Mouse (Mus musculus) lung, postnatal 4 days (tissue): ENCODE measurements at regions not wholly inside any gene's neighbourhood (a gene's known extent, or its start where the extent isn't known, plus 50 kb on each side); places are given as distances from the start of the nearest gene placed in this dataset.
A peak's percentile ranks its signal among the peaks of the same experiment; 100 is the strongest.

Experiments
- DNase-seq, 2 experiments: peaks; one replicate each; pipeline ENCODE4 v3.0.0; 2021

DNA sequence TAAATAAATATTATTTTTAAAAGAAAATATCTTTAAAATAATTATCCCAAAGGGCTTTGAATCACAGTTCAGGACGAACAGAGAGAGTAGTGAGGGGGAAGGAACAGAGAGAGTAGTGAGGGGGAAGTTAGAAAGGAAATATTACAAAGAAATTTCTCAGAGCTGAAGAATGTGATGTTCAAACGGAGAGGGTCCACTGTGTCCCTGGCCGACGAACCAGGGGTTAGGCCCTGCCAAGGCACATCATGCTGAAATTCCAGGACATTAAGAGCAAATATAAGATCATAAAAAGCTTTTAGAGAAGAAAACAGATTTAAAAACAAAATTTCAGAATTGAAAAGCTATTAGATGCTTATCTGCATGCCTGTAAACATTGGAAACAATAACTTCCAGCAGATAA is 61.6 kb downstream of the Skor1 start:
- DNase-seq = no peak

DNA sequence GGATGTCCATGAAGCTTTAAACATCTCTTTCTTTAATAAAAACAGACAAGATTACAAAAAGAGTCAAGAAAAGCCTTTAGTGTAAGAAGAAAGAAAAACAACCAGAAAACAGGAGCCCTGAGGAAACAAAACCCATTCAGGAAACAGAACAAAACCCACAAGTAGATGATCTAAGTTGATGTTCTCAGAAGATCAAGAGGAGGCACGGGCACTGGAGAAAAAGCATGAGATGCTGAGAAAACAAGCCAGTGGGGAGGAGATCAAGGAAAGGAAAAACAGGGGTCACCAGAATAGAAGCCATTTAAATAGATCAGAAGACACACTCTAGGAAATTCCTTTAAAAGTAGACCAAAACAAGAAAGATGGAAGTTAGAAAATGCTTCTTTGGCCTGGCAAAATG is 62.1 kb downstream of the Skor1 start:
- no peak for DNase-seq

DNA sequence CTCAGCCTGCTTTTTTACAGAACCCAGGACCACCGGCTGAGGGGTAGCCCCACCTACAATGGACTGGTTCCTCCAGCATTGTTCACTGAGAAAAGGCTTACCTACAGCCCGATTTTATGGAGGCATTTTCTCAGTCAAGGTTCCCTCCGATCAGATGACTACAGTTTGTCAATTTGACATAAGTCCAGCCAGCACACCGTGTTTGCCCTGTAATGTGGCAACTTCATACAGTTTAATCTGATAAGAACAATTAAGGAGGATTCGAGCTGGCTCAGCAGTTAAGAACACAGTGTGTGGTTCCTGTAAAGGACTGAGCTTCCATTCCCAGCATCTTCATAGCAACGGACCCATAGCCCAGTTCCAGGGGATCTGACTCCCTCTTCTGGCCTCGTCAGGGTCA is 65.9 kb downstream of the Skor1 start:
- DNase-seq = no peak

DNA sequence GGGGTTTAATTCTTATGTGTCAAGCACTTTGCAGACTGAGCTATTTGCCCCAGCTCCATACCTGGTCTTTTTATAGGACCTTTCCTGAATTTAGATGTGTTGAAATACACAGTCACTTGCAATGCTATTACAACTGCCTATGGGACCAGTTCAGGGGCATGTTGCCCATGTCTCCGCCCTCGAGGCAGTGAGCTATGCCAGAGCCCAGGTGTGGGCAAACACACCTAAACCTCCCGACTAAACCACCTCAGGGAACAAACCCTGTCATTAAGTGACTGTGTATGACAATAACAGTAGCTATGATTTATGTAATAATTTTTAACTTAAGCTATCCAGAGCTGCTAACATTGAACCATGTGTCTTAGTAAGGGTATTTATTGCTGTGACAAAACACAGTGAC is 66.5 kb downstream of the Skor1 start:
- DNase-seq = no peak

DNA sequence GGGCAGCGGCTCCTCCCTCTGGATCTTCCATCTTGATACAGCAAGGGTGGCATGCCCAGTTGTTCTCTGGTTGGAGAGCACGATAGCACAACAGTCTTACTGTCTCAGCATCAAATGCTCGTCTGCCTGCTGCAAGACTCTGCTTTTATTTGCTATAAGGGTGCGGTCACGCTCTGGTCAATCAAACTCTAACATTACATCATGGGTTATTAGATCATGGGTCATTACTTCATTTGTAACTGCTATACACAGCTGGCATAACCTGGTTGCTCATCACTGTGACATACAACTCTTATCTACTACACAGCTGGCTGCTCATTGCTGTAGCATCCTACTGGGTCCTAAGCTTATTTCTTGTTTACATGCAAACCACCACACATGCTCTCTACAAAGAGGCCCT is 68.4 kb downstream of the Skor1 start:
- no peak for DNase-seq

DNA sequence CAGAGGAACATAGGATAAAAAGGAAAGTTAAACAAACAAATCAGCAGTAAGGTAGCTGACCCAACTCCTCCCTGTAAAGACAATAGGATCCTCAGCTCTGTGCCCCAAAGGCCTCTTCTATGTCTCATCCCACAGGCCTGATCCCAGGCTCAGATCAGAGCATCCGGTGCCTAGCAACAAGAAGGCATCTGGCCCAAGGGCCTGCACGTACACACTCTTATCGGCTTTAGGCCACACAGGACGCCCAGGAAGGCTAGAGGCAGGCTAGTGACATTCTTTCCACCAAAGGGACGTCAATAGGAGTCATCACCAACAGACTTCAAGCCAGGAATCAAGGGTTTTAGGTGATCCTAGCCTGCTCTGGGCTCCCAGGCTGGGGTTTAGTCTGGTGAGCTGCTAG is 73.5 kb downstream of the Skor1 start:
- DNase-seq = peak; percentile 33 to 59

DNA sequence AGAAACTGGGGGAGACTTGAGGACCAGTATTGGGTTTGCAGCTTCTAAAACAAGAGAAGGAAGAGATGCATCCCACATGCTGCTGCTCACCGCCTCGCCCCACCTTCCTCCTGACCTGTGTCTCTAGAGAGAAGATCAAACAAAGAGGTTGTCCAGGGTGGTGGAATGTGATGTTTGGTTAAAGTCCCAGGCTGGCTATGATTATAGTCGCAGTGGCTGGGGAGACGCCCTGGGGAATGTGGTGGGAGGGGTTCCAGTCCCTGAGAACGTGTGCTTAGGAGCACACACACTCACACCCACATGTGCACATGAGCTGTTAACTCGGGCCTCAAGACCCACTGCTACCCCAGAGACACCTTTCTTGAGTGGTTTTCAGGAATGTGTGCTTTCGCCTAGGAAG is 74.0 kb downstream of the Skor1 start:
- peak; percentile 23 to 65 for DNase-seq

DNA sequence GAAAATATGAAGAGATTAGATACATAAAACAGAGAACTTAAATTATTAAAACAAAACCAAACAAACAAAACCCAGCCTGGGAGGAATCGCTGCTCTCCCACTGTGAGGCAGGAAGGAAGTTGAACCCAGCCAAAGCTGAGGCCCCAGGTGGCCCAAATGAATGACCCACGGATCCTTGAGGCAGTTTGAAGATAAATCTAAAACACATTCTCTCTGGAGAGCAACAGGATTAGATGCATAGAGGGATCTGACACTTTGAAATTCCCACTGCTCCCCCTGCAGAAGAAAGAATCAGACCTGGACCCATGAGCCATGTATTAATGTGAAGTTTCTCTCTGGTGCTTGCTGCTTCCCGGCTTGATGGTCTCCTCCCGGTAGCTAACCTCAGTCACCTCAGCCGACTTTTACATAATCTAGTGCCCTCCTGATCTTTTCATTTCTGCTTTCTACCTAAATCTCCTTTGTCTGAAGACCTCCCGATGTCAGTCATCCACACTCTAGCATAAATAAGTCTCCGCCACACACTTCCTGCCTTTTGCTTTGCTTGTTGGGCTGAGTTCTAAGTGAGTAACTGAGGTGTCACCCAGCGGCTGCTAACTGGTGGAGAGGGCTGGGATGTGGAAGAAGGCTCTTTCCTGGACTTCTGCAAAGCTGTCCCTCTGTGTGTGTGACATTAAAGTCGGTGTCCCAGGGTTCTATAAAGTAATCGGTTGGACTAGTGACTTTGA is 74.6 kb downstream of the Skor1 start:
- DNase-seq = no peak

DNA sequence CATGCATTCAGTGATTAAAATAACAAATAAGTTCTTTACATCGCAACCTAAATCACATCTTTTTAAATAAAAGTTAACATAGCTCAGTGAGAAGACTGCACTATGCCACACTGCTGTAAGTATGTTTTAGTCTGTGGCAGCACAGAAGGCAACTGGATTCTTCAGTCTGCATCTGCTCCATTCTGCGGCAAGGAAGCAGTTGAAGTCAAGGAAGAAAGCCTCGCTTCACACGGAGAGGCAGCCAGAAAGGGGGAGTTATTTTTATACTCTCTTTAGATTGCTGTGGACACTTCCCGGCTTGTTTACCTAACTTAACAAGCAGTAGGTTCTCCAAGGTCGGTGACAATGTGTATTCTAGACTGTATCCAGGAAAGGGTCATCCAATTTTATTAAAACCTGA is 77.7 kb downstream of the Skor1 start:
- DNase-seq = no peak

DNA sequence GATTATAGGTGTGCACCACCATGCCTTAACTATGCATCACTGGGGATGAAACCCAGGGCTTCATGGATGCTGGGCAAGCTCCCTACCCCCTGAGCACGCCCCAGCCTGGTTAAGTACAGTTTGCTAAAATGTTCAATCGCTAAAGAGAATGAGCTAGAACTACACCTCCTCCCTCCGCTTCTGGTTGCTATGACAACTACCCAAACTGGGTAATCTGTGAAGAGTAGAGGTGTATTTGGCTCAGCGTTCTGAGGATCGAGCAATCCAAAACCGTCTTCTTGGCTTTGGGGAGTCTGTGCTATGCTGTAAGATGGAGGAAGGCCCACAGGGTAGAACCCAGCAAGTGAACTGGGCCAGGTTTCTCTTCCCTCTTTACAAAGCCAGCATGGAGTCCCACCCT is 78.8 kb downstream of the Skor1 start:
- no peak for DNase-seq

DNA sequence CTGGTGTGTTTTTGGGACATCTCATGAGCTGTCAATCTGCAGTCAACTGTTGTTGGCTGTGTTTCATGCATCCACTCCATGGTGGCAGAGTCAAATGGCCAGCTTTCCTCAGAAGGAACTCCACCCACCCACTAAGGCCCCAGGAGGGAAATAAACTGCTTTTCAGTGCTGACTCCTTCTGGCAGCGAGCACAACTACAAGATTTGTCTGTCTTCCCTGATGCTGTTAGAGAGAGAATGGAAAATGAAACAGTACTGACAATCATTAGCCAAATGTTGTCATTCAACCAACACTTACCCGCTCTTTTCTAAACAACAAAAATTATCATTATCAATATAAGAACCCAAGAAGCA is 79.3 kb upstream of the Pias1 start:
- no peak for DNase-seq

DNA sequence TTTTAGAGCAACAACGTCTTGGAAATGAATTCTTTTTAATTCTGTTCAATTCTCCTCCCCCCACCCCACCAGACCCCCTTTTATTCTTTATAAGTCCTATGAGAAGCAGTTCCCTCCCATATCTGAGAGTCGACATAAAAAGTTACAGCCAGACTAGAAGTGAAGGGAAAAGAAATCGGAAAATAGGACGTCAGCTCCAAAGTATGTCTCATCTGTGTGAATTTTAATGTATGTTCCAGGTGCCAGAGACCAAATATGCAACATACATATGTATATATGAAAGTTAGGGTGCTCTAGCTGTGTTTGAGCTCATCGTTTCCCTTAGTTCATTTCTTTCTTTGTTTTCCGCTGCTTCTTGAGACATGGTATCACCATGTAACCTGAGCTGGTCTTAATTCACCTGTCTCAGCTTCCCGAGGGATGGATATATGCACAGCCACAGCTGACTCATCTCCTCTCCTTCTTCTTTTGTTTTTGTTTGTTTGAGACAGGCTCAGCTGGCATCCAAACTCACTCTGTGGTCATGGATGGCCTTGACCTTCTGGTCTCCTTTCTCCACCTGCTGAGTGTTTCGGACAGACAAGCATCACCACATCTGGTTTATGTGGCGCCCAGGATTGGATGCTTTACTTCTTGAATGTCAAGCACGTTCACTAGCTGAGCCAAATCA is 78.8 kb upstream of the Pias1 start:
- no peak for DNase-seq

DNA sequence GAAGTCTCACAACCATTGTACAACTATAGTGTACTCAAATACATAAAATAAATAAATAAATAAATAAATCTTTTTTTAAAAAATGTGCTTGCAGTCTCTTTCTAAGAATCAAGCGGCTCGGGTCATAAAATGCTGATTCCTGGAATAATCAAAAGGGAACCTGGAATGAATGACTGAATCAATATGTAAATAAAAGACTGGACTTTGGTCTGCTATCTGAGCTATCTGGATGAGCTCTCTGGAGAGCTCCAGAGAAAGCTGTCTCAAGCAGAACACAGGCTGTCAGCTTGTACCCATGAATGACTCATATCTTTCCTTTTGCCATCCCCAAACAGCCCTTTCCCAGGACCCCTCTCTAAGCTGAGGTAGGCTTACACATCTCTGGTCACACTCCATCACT is 75.8 kb upstream of the Pias1 start:
- DNase-seq = no peak

DNA sequence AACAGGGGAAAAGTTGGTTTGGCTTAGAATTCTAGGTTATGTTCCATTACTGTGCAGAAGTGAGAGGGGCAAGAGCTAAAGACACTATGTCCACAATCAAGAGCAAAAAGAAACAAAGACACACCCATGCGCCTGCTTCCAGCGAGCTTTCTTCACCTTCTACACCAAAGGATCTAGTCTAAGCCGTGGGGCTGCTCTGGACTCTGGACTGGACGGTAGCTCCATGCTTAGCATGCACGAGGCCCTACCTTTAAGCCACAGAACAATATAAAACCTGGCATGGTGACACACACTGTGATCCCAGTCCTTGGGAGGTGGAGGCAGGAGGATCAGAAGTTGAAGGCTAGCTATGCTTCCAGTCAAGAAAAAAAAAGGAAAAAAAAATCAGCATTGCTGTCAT is 73.0 kb upstream of the Pias1 start:
- DNase-seq = no peak

DNA sequence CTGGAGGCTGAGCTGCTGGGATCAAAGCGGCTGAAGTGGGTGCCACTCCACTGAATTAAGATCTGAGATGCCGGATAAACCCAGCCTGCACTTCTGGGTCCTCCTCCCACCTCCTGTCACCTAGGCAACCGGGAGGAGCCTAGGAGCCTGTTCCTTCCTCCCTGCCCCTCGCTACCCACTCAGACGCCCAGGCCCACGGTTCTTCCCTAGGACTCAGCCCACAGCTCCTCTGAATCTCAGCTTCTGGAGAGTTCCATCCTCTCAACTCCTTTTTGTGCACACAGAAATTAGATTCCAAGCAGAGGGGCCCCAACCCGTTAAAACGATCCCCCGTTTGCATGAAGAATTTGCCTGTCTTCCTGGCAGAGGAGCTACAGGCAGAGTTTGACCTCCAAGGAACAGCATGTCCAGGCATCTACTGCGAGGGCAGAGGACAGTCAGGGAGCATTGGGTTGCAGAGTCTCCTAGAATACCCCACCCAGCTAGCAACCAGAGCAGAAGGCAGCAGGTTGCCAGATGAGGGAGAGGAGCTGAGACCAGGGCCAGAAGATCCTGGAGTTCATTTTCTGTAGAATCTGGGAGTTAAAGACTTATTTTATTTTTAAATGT is 71.6 kb upstream of the Pias1 start:
- peak; percentile 81 to 89 for DNase-seq

DNA sequence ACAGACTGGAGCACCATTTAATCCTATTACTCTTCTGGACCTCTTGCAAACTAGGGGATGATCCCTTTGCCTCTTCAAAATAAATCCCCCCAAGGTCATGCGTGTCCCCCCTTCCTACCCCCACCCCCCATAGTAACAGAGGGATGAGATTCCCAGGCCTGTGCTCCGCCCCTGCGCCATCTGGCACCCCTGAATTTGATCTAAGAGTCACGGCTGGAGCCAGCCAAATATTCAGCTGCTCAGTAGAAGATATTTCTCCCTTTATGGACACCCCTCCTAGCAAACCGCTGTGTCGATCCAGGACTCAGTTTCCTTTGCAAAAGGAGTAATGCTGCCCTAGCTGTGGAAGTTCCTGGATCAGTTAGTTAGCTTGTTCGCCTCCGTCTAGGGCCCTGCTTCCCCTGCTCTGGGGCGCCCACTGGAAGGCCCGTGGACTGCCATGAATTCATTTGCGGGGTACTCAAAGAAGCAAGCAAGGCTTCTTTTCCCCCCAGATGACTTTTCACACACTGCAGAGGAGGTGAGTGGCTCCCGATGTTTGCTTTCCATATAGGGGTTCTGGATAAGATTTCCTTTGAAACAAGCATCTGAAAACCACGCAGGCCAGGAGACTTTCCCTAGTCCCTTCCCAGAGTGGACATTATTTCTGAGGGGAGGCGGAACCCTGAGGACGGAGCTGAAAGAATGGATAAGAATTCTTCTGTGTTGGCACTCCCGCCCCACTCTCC is 70.9 kb upstream of the Pias1 start:
- no peak for DNase-seq

DNA sequence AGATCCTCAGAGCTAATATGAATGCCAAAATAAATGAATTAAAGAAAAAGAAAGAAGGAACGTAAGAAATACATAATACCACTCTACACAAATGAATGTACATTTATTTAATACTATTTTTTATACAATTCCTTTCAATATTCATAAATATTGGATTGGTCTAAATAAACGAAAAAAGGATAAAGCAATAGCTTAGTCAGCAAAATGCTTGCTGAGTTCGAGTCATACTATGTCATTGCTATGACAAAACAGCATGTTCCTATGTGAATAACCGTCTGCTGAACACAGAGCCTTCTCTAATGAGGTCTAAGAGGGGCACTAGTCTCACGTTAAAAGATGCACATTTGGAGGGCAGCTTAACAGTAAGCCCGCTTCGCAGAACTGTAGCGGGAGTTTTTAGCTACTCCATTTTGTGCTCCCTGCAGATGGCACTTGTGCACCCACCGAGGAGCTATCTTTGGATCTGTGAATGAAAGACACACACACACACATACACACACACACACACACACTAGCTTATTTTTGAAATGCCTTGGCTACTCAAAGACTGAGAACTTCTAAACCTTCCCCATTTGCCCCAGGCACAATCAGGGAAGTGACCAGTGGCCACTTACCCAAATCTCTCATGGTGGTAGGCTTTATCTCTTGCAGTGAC is 69.1 kb upstream of the Pias1 start:
- DNase-seq = no peak

DNA sequence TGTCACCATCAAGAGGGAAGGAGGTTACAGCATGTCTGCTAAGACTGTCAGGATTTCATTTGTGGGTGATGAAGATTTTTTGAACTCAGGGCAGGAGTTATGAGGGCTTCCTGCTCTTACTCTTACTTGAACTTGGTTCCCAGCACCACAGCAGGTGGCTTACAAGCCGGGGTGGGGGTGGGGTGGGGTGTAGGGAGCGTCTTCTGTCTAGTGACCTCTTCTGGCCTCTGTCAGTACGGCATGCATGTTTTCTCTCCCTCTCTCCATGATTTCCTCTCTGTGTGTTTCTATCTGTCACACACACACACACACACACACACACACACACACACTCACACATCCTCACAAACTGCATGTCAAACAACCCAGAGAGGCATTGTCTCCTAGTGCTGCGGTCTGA is 64.5 kb upstream of the Pias1 start:
- DNase-seq = no peak

DNA sequence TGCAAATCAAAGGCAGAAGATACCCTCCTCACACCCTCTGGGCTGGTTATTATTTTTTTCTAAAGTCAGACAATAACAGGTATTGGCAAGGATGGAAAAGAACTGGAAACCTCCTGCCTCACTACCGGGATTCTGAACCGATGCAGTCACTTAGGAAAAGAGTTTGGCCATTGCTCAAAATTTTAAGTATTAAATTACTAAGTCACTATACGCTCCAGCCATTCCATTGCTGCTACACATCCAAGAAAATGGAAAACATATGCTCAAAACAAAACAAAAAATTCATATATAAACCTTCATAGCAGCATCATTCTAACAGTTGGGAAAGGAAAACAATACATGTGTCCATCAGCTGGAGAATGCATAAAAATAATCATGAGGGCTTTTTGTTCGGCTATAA is 63.9 kb upstream of the Pias1 start:
- DNase-seq = no peak

DNA sequence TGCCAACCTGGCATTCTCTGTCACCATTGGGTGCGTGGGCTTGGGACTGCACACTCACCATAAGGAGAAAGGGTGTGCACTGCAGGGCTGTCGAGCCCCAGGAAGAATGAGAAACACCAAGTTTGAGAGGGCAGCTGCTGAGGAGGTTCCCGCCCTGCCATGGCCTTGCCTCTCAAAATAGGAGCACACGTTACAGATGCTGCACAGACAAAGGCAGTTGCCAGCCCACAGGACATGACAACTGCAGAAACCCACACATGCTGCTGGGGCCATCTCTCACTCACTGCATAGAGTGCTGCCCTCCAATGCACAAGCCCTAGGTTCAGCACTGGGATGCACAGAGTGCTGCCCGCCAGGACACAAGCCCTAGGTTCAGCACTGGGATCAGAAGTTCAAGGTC is 61.6 kb upstream of the Pias1 start:
- DNase-seq = no peak

DNA sequence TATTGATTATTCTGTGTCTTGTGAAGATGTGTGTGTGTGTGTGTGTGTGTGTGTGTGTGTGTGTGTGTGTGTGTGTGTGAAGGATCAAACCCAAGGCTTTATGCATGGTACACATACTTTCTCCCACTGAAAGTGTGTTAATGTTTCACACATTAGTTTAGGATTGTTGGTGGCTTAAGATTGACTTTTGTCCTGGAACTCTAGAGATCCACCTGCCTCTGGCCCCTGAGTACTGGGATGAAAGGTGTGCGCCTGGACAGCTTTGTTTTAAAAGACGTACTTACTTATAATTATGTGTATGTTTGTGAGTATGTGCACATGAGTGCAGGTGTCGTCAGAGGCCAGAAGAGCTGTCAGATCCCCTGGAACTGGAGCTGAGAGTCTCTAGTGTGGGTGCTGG is 59.3 kb upstream of the Pias1 start:
- DNase-seq = no peak

DNA sequence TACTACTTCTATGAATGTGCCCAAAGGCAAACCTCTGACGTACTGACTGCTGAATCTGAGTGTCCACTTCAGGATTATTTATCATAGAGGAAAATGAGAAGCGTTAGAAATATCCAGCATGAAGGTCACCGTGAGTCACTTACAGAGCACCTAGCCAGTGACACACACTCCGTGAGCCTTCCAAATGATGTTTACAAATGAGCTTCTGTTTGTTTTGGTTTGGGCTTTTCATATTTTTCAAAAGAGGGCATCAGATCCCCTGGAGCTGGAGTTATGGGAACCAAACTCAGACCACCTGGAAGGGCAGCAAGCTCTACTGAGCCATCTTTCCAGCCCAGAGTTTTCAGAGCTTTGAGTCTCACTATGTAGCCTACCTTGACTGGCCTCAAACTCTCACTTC is 57.8 kb upstream of the Pias1 start:
- no peak for DNase-seq

DNA sequence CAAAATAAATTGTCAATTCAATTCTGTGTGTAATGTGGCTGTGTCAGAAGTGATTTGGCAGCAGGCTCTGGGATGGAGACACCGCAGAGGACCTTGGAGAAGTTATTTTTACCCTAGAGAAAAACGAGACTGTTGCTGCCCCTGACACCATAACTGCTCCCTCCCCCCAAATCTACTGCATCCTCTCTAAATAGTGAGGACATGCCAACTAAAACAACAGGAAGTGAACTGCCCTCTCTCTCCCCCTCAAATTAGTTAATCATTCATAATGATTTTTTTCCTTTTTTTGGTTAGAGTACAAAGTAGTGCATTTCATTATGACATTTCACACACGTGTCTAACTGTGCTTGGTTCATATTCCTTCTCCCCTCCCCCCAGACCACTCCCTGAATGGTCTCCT is 55.6 kb upstream of the Pias1 start:
- DNase-seq = no peak

DNA sequence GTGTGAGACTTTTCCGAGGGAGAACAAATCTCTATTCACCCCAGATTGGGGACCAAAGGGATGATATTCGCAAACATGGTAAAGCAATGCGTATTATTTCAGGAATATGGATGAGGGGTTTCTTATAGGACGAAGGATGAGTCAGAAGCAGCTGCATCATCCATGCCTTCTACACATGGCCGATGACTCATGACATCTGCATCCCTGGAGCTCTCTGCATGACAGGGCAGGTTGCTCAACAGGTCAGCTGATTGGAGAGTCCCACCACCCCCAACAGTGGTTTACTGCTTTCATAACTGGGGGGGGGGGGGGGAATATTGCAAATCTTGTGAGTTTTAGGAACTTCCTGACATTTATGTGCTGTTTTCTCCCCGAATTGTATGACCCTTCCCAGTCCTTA is 50.3 kb upstream of the Pias1 start:
- DNase-seq = no peak
